Mouse (Mus musculus) cerebellum, adult 18-20 months (tissue): ENCODE data around the gene C87414.
A peak's percentile ranks its signal among the peaks of the same experiment; 100 is the strongest.
"Not testable (repeated sequence)": the region's sequence is repeated elsewhere in the genome, so short reads cannot be mapped to it uniquely, and the experiment has no call there.

Experiments used
- DNase-seq, 2 experiments: peaks; one replicate each; pipeline ENCODE4 v3.0.0; 2021

Gene C87414

DNA sequence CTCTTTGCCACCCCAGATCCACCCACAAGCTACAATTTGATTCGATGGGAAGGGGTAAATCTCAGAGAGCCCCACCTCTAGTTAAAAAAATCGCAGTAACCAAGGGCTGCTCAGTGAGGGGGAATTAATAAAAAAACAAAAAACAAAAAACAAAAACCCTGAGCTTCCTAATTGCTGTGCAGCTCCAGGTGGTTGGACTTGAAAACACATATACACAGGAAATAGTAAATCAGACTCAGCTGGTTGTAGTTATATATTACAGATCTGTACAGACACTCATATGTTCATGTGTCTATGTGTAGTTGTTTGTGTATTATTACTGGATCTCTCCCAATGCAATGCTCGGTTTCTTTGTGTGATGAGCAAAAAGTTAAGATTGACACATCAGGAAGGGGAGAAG is at the start of gene C87414:
TSS of gene C87414 (minus strand) at position 101 of the 400 bp plus-strand sequence.
- not testable (repeated sequence) for DNase-seq

- peak; percentile 28 to 39 for DNase-seq
These were observed 13.3 kb upstream of the C87414 start for GRCm38 (mm10) chr5:93684661-93685060.
